Mouse (Mus musculus) midbrain, embryonic 15.5 days (tissue): ENCODE measurements at regions not wholly inside any gene's neighbourhood (a gene's known extent, or its start where the extent isn't known, plus 50 kb on each side); places are given as distances from the start of the nearest gene placed in this dataset.

ENCODE experiments used
- ATAC-seq: fragments of 200-750 bp; cut with Nextera tagmentation; replicated peaks from 2 replicates; pipeline ENCODE4 v1.8.0; 2017; ENCODE audit warnings: moderate TSS enrichment
- H3K27ac ChIP-seq: fragments of 300-500 bp; sonication (generic); 2 replicates; pipeline ENCODE4 v1.5.1; 2015; ENCODE audit warnings: mild to moderate bottlenecking, inconsistent platforms
- H3K27me3 ChIP-seq: fragments of 300-500 bp; sonication (generic); replicated peaks from 2 replicates; pipeline ENCODE4 v1.6.1; 2015; ENCODE audit warnings: inconsistent platforms
- H3K36me3 ChIP-seq: fragments of 300-500 bp; sonication (generic); replicated peaks from 2 replicates; pipeline ENCODE4 v1.6.1; 2015; ENCODE audit warnings: inconsistent platforms
- H3K4me1 ChIP-seq: fragments of 300-500 bp; sonication (generic); 2 replicates; pipeline ENCODE4 v1.6.1; 2015; ENCODE audit warnings: inconsistent platforms
- H3K4me2 ChIP-seq: fragments of 300-500 bp; sonication (generic); 2 replicates; pipeline ENCODE4 v1.6.1; 2015; ENCODE audit warnings: inconsistent platforms, mild to moderate bottlenecking, moderate library complexity
- H3K4me3 ChIP-seq: fragments of 300-500 bp; sonication (generic); 2 replicates; pipeline ENCODE4 v1.5.1; 2015; ENCODE audit warnings: mild to moderate bottlenecking, inconsistent platforms
- H3K9ac ChIP-seq: fragments of 300-500 bp; sonication (generic); 2 replicates; pipeline ENCODE4 v1.6.1; 2015; ENCODE audit warnings: mild to moderate bottlenecking, inconsistent platforms
- H3K9me3 ChIP-seq: fragments of 300-500 bp; sonication (generic); 2 replicates; pipeline ENCODE4 v1.6.1; 2016; ENCODE audit warnings: inconsistent platforms
- WGBS: fragments of 180-500 bp; shearing (Covaris S2); methylation state at CpG from one replicate; pipeline ENCODE4 v1.1.7; 2015; ENCODE audit warnings: mixed read lengths; 5-methylcytosine and 5-hydroxymethylcytosine counted together

- Histone ChIP-seq H3K4me3 (no peak overlapping the region), H3K36me3 (no peaks in the 10 kb centered on the region), H3K4me2 (no peak overlapping the region), H3K27me3 (no peaks in the 10 kb centered on the region), H3K9me3 (no peaks in the 10 kb centered on the region), H3K27ac (no peak overlapping the region), H3K9ac (no peak overlapping the region), H3K4me1 (no peaks in the 10 kb centered on the region)
- ATAC-seq = no peak
- WGBS = 86% methylated on average over 3 of the region's 3 CpGs
These were observed 429.5 kb upstream of the Pbx1 start for GRCm38 (mm10) chr1:168861577-168861976.

DNA sequence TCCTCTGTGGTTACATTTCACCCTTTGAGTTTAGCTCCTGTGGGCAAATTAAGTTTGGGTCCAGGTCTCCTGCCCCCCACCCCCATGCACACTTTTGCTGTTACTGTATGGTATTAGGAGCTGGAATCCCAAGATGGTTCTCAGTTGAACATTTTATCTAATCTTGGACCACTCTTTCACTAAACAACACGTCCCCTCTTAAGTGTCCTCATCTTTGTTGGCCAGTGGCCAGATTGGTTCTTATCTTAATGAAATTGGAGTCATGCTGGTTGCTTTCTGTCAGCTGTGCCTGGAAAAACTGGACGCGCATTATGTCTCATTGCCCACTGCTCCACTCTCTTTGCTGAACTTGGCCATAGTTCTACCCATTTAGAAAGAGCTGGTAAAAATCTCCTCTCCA is 391.1 kb upstream of the Pbx1 start:
- H3K4me2 ChIP-seq = no peak overlapping the region
- H3K4me1 ChIP-seq = no peaks in the 10 kb centered on the region
- no peak for ATAC-seq
- WGBS = 79% methylated on average over 3 of the region's 3 CpGs
- no peak overlapping the region for H3K4me3 ChIP-seq
- H3K27me3 ChIP-seq = no peaks in the 10 kb centered on the region
- H3K36me3 ChIP-seq = no peaks in the 10 kb centered on the region
- H3K9me3 ChIP-seq = no peaks in the 10 kb centered on the region
- H3K9ac ChIP-seq = no peak overlapping the region
- no peak overlapping the region for H3K27ac ChIP-seq

- no peaks in the 10 kb centered on the region for H3K9me3 ChIP-seq
- H3K27me3 ChIP-seq = no peaks in the 10 kb centered on the region
- H3K27ac ChIP-seq = no peak overlapping the region
- no peaks in the 10 kb centered on the region for H3K4me1 ChIP-seq
- no peak overlapping the region for H3K4me2 ChIP-seq
- ATAC-seq = no peak
- H3K9ac ChIP-seq = no peak overlapping the region
- H3K4me3 ChIP-seq = no peak overlapping the region
- 62% methylated on average over 5 of the region's 5 CpGs for WGBS
- H3K36me3 ChIP-seq = no peaks in the 10 kb centered on the region
These were observed 386.3 kb upstream of the Pbx1 start for GRCm38 (mm10) chr1:168818381-168818780.

GRCm38 (mm10) chr1:168807084-168807483 is 375.0 kb upstream of the Pbx1 start:
- no peak overlapping the region for H3K27ac ChIP-seq
- ATAC-seq = no peak
- no peaks in the 10 kb centered on the region for H3K36me3 ChIP-seq
- WGBS = 65% methylated on average over 3 of the region's 3 CpGs
- no peak overlapping the region for H3K4me3 ChIP-seq
- no peaks in the 10 kb centered on the region for H3K9me3 ChIP-seq
- H3K9ac ChIP-seq = no peak overlapping the region
- no peaks in the 10 kb centered on the region for H3K27me3 ChIP-seq
- no peaks in the 10 kb centered on the region for H3K4me1 ChIP-seq
- no peak overlapping the region for H3K4me2 ChIP-seq

DNA sequence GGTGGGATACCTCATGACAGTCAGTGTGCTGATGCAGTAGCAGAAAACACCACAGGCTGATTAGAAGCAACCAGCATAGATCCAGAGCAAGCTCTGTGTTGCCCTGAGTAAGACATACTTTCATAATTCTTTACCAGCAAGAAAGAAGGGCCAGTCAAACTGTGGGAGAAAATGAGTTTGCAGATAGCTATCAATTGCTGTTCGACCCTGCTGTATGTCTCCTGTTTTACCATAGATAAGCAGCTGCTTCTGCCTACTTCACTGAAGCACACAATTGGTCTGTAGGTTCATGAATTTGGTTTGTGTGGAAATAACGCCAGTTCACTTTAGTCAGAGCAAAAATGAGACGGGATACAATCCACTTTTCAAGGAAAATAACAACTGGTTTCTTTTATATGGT is 373.4 kb upstream of the Pbx1 start:
- Histone ChIP-seq H3K27me3 (no peaks in the 10 kb centered on the region), H3K4me3 (no peak overlapping the region)
- WGBS = 70% methylated on average over 3 of the region's 3 CpGs

GRCm38 (mm10) chr1:168801046-168801445 is 369.0 kb upstream of the Pbx1 start:
- no peak overlapping the region for H3K4me2 ChIP-seq
- no peaks in the 10 kb centered on the region for H3K36me3 ChIP-seq
- no peak overlapping the region for H3K4me3 ChIP-seq
- H3K9ac ChIP-seq = no peak overlapping the region
- no peaks in the 10 kb centered on the region for H3K9me3 ChIP-seq
- no peaks in the 10 kb centered on the region for H3K27me3 ChIP-seq
- no peak overlapping the region for H3K27ac ChIP-seq
- no peaks in the 10 kb centered on the region for H3K4me1 ChIP-seq
- 76% methylated on average over 1 of the region's 1 CpGs for WGBS
- no peak for ATAC-seq

More for the DNA sequence above, 373.4 kb upstream of the Pbx1 start:
- Histone ChIP-seq H3K27ac (no peak overlapping the region), H3K36me3 (no peaks in the 10 kb centered on the region), H3K4me2 (no peak overlapping the region), H3K9me3 (no peaks in the 10 kb centered on the region), H3K4me1 (no peaks in the 10 kb centered on the region), H3K9ac (no peak overlapping the region)
- ATAC-seq = no peak

GRCm38 (mm10) chr1:168786731-168787130 is 354.7 kb upstream of the Pbx1 start:
- H3K9ac ChIP-seq = no peak overlapping the region
- H3K4me1 ChIP-seq = no peaks in the 10 kb centered on the region
- 40% methylated on average over 3 of the region's 3 CpGs for WGBS
- no peaks in the 10 kb centered on the region for H3K9me3 ChIP-seq
- no peaks in the 10 kb centered on the region for H3K36me3 ChIP-seq
- H3K4me3 ChIP-seq = no peak overlapping the region
- no peak for ATAC-seq
- H3K27me3 ChIP-seq = no peaks in the 10 kb centered on the region
- H3K4me2 ChIP-seq = no peak overlapping the region
- H3K27ac ChIP-seq = no peak overlapping the region

DNA sequence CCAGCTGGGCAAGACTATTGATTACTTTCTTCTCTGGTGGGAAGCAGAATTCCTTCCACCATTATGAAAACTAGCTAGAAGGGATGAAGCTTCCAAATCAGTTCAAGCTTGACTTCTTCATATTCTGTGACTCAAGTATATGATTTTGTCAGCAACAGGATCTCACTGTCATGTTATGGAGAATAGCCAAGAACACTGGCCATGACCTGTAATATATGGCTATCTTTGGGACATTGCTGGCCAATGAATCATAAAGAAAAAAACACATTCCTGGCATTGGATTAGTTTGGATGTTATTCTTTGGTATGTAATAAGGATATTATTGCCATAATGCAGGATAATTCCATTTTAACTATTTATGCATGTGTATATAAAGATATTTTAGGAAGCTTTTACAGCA is 351.8 kb upstream of the Pbx1 start:
- H3K4me3 ChIP-seq = no peak overlapping the region
- H3K9me3 ChIP-seq = no peaks in the 10 kb centered on the region
- no peak overlapping the region for H3K27ac ChIP-seq
- no peaks in the 10 kb centered on the region for H3K4me1 ChIP-seq
- no peak for ATAC-seq
- H3K27me3 ChIP-seq = no peaks in the 10 kb centered on the region
- H3K36me3 ChIP-seq = no peaks in the 10 kb centered on the region
- no peak overlapping the region for H3K4me2 ChIP-seq
- no peak overlapping the region for H3K9ac ChIP-seq

GRCm38 (mm10) chr1:168764368-168764895 is 332.4 kb upstream of the Pbx1 start:
- no peak overlapping the region for H3K4me2 ChIP-seq
- H3K36me3 ChIP-seq = no peaks in the 10 kb centered on the region
- ATAC-seq = no peak
- peaks cover 4% of the 10 kb centered on the region; the same call in 1 of the 2 replicates for H3K4me1 ChIP-seq
- no peak overlapping the region for H3K27ac ChIP-seq
- H3K9ac ChIP-seq = no peak overlapping the region
- 86% methylated on average over 6 of the region's 6 CpGs for WGBS
- no peak overlapping the region for H3K4me3 ChIP-seq
- no peaks in the 10 kb centered on the region for H3K9me3 ChIP-seq
- no peaks in the 10 kb centered on the region for H3K27me3 ChIP-seq

- Histone ChIP-seq H3K9ac (no peak overlapping the region), H3K4me2 (no peak overlapping the region), H3K36me3 (no peaks in the 10 kb centered on the region), H3K27me3 (no peaks in the 10 kb centered on the region), H3K4me1 (peaks cover 4% of the 10 kb centered on the region; the same call in 1 of the 2 replicates), H3K9me3 (no peaks in the 10 kb centered on the region), H3K4me3 (no peak overlapping the region), H3K27ac (no peak overlapping the region)
- 90% methylated on average over 2 of the region's 2 CpGs for WGBS
- no peak for ATAC-seq
These were observed 329.0 kb upstream of the Pbx1 start for GRCm38 (mm10) chr1:168761095-168761494.

- no peak for ATAC-seq
- Histone ChIP-seq H3K27ac (no peak overlapping the region), H3K4me2 (no peak overlapping the region), H3K27me3 (no peaks in the 10 kb centered on the region), H3K9me3 (no peaks in the 10 kb centered on the region), H3K9ac (no peak overlapping the region), H3K4me1 (peaks cover 4% of the 10 kb centered on the region; the same call in 1 of the 2 replicates), H3K4me3 (no peak overlapping the region), H3K36me3 (no peaks in the 10 kb centered on the region)
- WGBS = 19% methylated on average over 1 of the region's 1 CpGs
These were observed 328.2 kb upstream of the Pbx1 start for GRCm38 (mm10) chr1:168760239-168760638.

DNA sequence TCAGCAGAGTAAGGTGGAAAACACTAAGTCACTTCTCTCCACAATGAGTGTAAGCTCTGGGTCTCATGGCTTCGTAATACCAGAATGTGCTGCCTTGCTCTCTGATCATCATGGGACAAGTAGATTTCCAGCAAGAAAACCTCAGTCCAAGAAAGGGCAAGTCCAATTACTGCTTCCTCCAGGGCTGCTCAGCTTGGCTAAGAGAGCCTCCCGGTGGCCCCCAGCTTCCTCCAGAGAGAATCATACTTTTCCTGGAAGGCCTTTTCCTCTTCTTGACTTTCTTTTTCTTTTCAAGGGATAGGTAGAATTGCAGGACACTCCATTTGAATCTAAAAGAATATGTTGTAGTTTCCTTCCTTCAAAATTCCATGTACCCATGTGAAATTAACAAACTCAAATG is 326.8 kb upstream of the Pbx1 start:
- Histone ChIP-seq H3K27ac (no peak overlapping the region), H3K4me1 (peaks cover 4% of the 10 kb centered on the region; the same call in 1 of the 2 replicates), H3K4me3 (no peak overlapping the region), H3K9me3 (no peaks in the 10 kb centered on the region), H3K36me3 (no peaks in the 10 kb centered on the region), H3K27me3 (no peaks in the 10 kb centered on the region), H3K9ac (no peak overlapping the region), H3K4me2 (no peak overlapping the region)
- WGBS = 85% methylated on average over 2 of the region's 2 CpGs
- no peak for ATAC-seq

DNA sequence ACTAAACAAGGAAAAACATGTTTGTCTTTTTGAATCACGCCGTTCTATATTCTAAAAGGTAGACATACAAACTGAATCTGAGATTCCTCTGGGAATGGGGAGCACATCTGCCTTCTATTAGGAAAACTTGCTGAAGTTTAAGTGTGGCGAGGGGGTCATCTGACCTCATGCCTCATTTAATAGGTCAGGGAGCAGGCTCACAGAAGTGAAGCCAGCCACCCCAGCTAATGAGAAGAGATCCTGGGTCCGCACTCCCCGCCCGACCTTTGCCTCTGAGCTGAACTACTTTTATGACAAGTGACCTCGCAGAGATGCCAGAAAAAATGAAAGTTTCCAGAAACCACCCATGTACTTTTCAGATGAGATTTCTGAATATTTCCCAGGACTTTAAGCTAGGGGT is 322.1 kb upstream of the Pbx1 start:
- H3K4me2 ChIP-seq = no peak overlapping the region
- no peaks in the 10 kb centered on the region for H3K36me3 ChIP-seq
- no peak overlapping the region for H3K9ac ChIP-seq
- H3K9me3 ChIP-seq = no peaks in the 10 kb centered on the region
- no peak overlapping the region for H3K4me3 ChIP-seq
- no peak overlapping the region for H3K27ac ChIP-seq
- 74% methylated on average over 7 of the region's 7 CpGs for WGBS
- H3K4me1 ChIP-seq = no peaks in the 10 kb centered on the region
- ATAC-seq = no peak
- no peaks in the 10 kb centered on the region for H3K27me3 ChIP-seq
